Mouse (Mus musculus) ES-Bruce4 (cell line): ENCODE measurements at regions not wholly inside any gene's neighbourhood (a gene's known extent, or its start where the extent isn't known, plus 50 kb on each side); places are given as distances from the start of the nearest gene placed in this dataset.

Experiments used
- CTCF ChIP-seq: IDR thresholded peaks from one replicate; pipeline ENCODE4 v1.8.1; 2011; ENCODE audit warnings: low read depth, low read length
- EP300 ChIP-seq: IDR thresholded peaks from 2 replicates; pipeline ENCODE4 v1.6.1; 2011; ENCODE audit warnings: low read depth, low read length; ENCODE audit not compliant: insufficient read depth
- POLR2A ChIP-seq: IDR thresholded peaks from one replicate; pipeline ENCODE4 v1.8.1; 2011; ENCODE audit warnings: low read length; ENCODE audit not compliant: insufficient read depth

DNA sequence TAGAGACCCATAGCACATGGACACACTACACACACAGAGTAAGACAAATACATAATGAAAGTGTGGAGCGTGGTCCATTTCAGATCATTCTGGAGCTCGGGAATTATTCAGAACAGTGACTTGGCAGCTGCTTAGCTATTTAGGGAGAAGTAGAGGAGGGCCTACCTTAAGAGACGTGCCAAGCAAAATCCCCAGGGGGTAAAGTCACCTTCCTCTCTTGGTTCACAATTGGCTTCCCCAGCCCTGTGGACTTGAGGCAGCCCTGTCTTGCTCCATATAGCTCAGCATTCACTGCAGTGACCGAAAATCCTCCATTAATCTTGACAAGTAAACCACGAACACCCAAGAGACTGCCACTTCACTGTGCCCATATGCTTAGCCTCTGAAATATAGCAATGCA is 574.8 kb downstream of the 1810013L24Rik start:
- no peak for TF ChIP-seq POLR2A
- no peak for TF ChIP-seq CTCF
- no peak for TF ChIP-seq EP300
